Mouse (Mus musculus) midbrain, embryonic 16.5 days (tissue): Measurements from ENCODE around the gene Dock11. TPM values are rescaled to one million over a fixed set of nuclear protein-coding genes. Genes with fewer than 3 reads are reported as not detected.

Experiments used
- ATAC-seq: fragments of 200-750 bp; cut with Nextera tagmentation; 2 replicates; pipeline ENCODE4 v1.8.0; 2017; ENCODE audit warnings: moderate TSS enrichment
- H3K27ac ChIP-seq: fragments of 300-500 bp; sonication (generic); 2 replicates; pipeline ENCODE4 v1.5.1; 2014; ENCODE audit warnings: mild to moderate bottlenecking, low read length, mixed read lengths
- H3K27me3 ChIP-seq: fragments of 300-500 bp; sonication (generic); 2 replicates; pipeline ENCODE4 v1.6.1; 2014; ENCODE audit warnings: low read depth, low read length, mixed read lengths; ENCODE audit not compliant: control insufficient read depth, insufficient read depth
- H3K36me3 ChIP-seq: fragments of 300-500 bp; sonication (generic); 2 replicates; pipeline ENCODE4 v1.6.1; 2014; ENCODE audit warnings: mild to moderate bottlenecking, low read length, moderate library complexity, mixed read lengths; ENCODE audit not compliant: control insufficient read depth, insufficient read depth
- H3K4me1 ChIP-seq: fragments of 300-500 bp; sonication (generic); 2 replicates; pipeline ENCODE4 v1.6.1; 2014; ENCODE audit warnings: mild to moderate bottlenecking, low read length, mixed read lengths; ENCODE audit not compliant: control insufficient read depth, insufficient read depth
- H3K4me2 ChIP-seq: fragments of 300-500 bp; sonication (generic); 2 replicates; pipeline ENCODE4 v1.6.1; 2014; ENCODE audit warnings: mild to moderate bottlenecking, low read length, mixed read lengths
- H3K4me3 ChIP-seq: fragments of 300-500 bp; sonication (generic); 2 replicates; pipeline ENCODE4 v1.5.1; 2014; ENCODE audit warnings: low read depth, mild to moderate bottlenecking, low read length, moderate library complexity, mixed read lengths
- H3K9ac ChIP-seq: fragments of 300-500 bp; sonication (generic); 2 replicates; pipeline ENCODE4 v1.6.1; 2014; ENCODE audit warnings: low read depth, low read length, mixed read lengths
- H3K9me3 ChIP-seq: fragments of 300-500 bp; sonication (generic); replicated peaks from 2 replicates; pipeline ENCODE4 v1.6.1; 2014; ENCODE audit warnings: mild to moderate bottlenecking, low read length, mixed read lengths; ENCODE audit not compliant: control insufficient read depth, poor library complexity, severe bottlenecking
- WGBS: fragments of 180-500 bp; shearing (Covaris S2); extraction: QIAGEN DNeasy Blood & Tissue Kit; methylation state at CpG from one replicate; pipeline ENCODE4 v1.1.7; 2014; 5-methylcytosine and 5-hydroxymethylcytosine counted together
- polyA plus RNA-seq: library from polyadenylated mRNA; unstranded; fragments of >200 nt; fragmentation: Nextera tagmentation; extraction: Ambion mirVana; gene quantifications from 2 replicates; pipeline ENCODE4 v1.2.1, GENCODE M21; 2015

The Dock11 gene
- polyA plus RNA-seq, 1 experiment from 2014 or later = 12.7 TPM

GRCm38 (mm10) chrX:35976657-35977056 lies 88.0 kb downstream of the Dock11 start:
- 41% methylated on average over 5 of the region's 5 CpGs for WGBS
- no peak overlapping the region for H3K4me3 ChIP-seq
- no peaks in the 10 kb centered on the region for H3K4me1 ChIP-seq
- H3K4me2 ChIP-seq = no peak overlapping the region
- no peak for ATAC-seq
- no peak overlapping the region for H3K9ac ChIP-seq
- H3K36me3 ChIP-seq = no peaks in the 10 kb centered on the region
- H3K9me3 ChIP-seq = no peaks in the 10 kb centered on the region
- no peak overlapping the region for H3K27ac ChIP-seq
- H3K27me3 ChIP-seq = no peaks in the 10 kb centered on the region

- WGBS = 89% methylated on average over 1 of the region's 1 CpGs
- H3K9ac ChIP-seq = no peak overlapping the region
These were observed 99.3 kb downstream of the Dock11 start for GRCm38 (mm10) chrX:35987981-35988380.

GRCm38 (mm10) chrX:35990508-35991095 lies 102.0 kb downstream of the Dock11 start:
- ATAC-seq = 0 out of 2 replicates have a peak, but pooled peaks have one; percentile 44

More at GRCm38 (mm10) chrX:35987981-35988380, 99.3 kb downstream of the Dock11 start:
- Histone ChIP-seq H3K4me2 (no peak overlapping the region), H3K9me3 (no peaks in the 10 kb centered on the region), H3K4me3 (no peak overlapping the region), H3K27me3 (no peaks in the 10 kb centered on the region), H3K4me1 (no peaks in the 10 kb centered on the region), H3K27ac (no peak overlapping the region), H3K36me3 (no peaks in the 10 kb centered on the region)
- no peak for ATAC-seq

GRCm38 (mm10) chrX:35994226-35994625 lies 105.6 kb downstream of the Dock11 start:
- no peak overlapping the region for H3K9ac ChIP-seq
- no peaks in the 10 kb centered on the region for H3K4me1 ChIP-seq
- no peak overlapping the region for H3K4me2 ChIP-seq
- WGBS = 89% methylated on average over 6 of the region's 6 CpGs
- no peaks in the 10 kb centered on the region for H3K27me3 ChIP-seq
- no peak for ATAC-seq
- no peak overlapping the region for H3K27ac ChIP-seq
- no peaks in the 10 kb centered on the region for H3K36me3 ChIP-seq
- no peaks in the 10 kb centered on the region for H3K9me3 ChIP-seq
- no peak overlapping the region for H3K4me3 ChIP-seq

More at GRCm38 (mm10) chrX:35990508-35991095, 102.0 kb downstream of the Dock11 start:
- H3K9me3 ChIP-seq = no peaks in the 10 kb centered on the region
- H3K27ac ChIP-seq = no peak overlapping the region
- H3K4me2 ChIP-seq = no peak overlapping the region
- H3K9ac ChIP-seq = no peak overlapping the region
- no peaks in the 10 kb centered on the region for H3K4me1 ChIP-seq
- no peak overlapping the region for H3K4me3 ChIP-seq
- WGBS = 62% methylated on average over 5 of the region's 5 CpGs
- H3K27me3 ChIP-seq = no peaks in the 10 kb centered on the region
- no peaks in the 10 kb centered on the region for H3K36me3 ChIP-seq

GRCm38 (mm10) chrX:35997004-35997403 lies 108.4 kb downstream of the Dock11 start:
- Histone ChIP-seq H3K4me2 (no peak overlapping the region), H3K4me3 (no peak overlapping the region), H3K27ac (no peak overlapping the region), H3K4me1 (no peaks in the 10 kb centered on the region), H3K9ac (no peak overlapping the region), H3K9me3 (no peaks in the 10 kb centered on the region), H3K27me3 (no peaks in the 10 kb centered on the region), H3K36me3 (no peaks in the 10 kb centered on the region)
- WGBS = 18% methylated on average over 2 of the region's 2 CpGs
- ATAC-seq = no peak

GRCm38 (mm10) chrX:35997793-35998419 lies 109.3 kb downstream of the Dock11 start:
- H3K4me1 ChIP-seq = no peaks in the 10 kb centered on the region
- H3K36me3 ChIP-seq = no peaks in the 10 kb centered on the region
- no peak overlapping the region for H3K27ac ChIP-seq
- no peak overlapping the region for H3K9ac ChIP-seq
- no peak overlapping the region for H3K4me2 ChIP-seq
- 0 out of 2 replicates have a peak, but pooled peaks have one; percentile 52 for ATAC-seq
- H3K4me3 ChIP-seq = no peak overlapping the region
- H3K9me3 ChIP-seq = no peaks in the 10 kb centered on the region
- WGBS = 25% methylated on average over 5 of the region's 5 CpGs
- H3K27me3 ChIP-seq = no peaks in the 10 kb centered on the region

GRCm38 (mm10) chrX:36025651-36026050 lies 137.0 kb downstream of the Dock11 start:
- H3K27me3 ChIP-seq = no peaks in the 10 kb centered on the region
- no peaks in the 10 kb centered on the region for H3K9me3 ChIP-seq
- H3K4me1 ChIP-seq = no peaks in the 10 kb centered on the region
- no peak overlapping the region for H3K27ac ChIP-seq
- peaks cover 6% of the 10 kb centered on the region for H3K36me3 ChIP-seq
- H3K9ac ChIP-seq = no peak overlapping the region
- 87% methylated on average over 17 of the region's 17 CpGs for WGBS
- ATAC-seq = no peak
- H3K4me2 ChIP-seq = no peak overlapping the region
- no peak overlapping the region for H3K4me3 ChIP-seq

GRCm38 (mm10) chrX:36031113-36031512 lies 142.5 kb downstream of the Dock11 start:
- H3K27ac ChIP-seq = no peak overlapping the region
- H3K36me3 ChIP-seq = no peaks in the 10 kb centered on the region
- no peaks in the 10 kb centered on the region for H3K9me3 ChIP-seq
- H3K9ac ChIP-seq = no peak overlapping the region
- 77% methylated on average over 5 of the region's 5 CpGs for WGBS
- no peaks in the 10 kb centered on the region for H3K27me3 ChIP-seq
- no peak overlapping the region for H3K4me3 ChIP-seq
- ATAC-seq = no peak
- no peaks in the 10 kb centered on the region for H3K4me1 ChIP-seq
- H3K4me2 ChIP-seq = no peak overlapping the region

GRCm38 (mm10) chrX:36034045-36034444 lies 145.4 kb downstream of the Dock11 start:
- Histone ChIP-seq H3K4me2 (no peak overlapping the region), H3K27ac (no peak overlapping the region), H3K4me1 (no peaks in the 10 kb centered on the region), H3K9ac (no peak overlapping the region), H3K9me3 (no peaks in the 10 kb centered on the region), H3K27me3 (no peaks in the 10 kb centered on the region), H3K4me3 (no peak overlapping the region), H3K36me3 (0 out of 2 replicates have a peak, but pooled peaks cover 2% of the 10 kb centered on the region)
- 92% methylated on average over 8 of the region's 8 CpGs for WGBS
- no peak for ATAC-seq
